Mouse (Mus musculus) stomach, embryonic 16.5 days (tissue): ENCODE measurements around the gene Gm10401. TPM values are rescaled to one million over a fixed set of nuclear protein-coding genes. Genes with fewer than 3 reads are reported as not detected.
A peak's percentile ranks its signal among the peaks of the same experiment; 100 is the strongest.

Experiments
- ATAC-seq: fragments of 200-750 bp; cut with Nextera tagmentation; 2 replicates; pipeline ENCODE4 v1.8.0; 2017; ENCODE audit warnings: moderate number of reproducible peaks, moderate TSS enrichment; ENCODE audit not compliant: insufficient read depth, low FRiP score
- H3K27ac ChIP-seq: fragments of 300-500 bp; sonication (generic); 2 replicates; pipeline ENCODE4 v1.5.1; 2014; ENCODE audit warnings: low read length
- H3K27me3 ChIP-seq: fragments of 300-500 bp; sonication (generic); 2 replicates; pipeline ENCODE4 v1.6.1; 2014; ENCODE audit warnings: low read length, control low read depth, mixed read lengths; ENCODE audit not compliant: control insufficient read depth, insufficient read depth
- H3K36me3 ChIP-seq: fragments of 300-500 bp; sonication (generic); 2 replicates; pipeline ENCODE4 v1.6.1; 2014; ENCODE audit warnings: low read length; ENCODE audit not compliant: control insufficient read depth, insufficient read depth
- H3K4me1 ChIP-seq: fragments of 300-500 bp; sonication (generic); 2 replicates; pipeline ENCODE4 v1.6.1; 2014; ENCODE audit warnings: low read length, control low read depth, mixed read lengths; ENCODE audit not compliant: control insufficient read depth, insufficient read depth
- H3K4me2 ChIP-seq: fragments of 300-500 bp; sonication (generic); 2 replicates; pipeline ENCODE4 v1.6.1; 2014; ENCODE audit warnings: low read depth, low read length, mixed read lengths
- H3K4me3 ChIP-seq: fragments of 300-500 bp; sonication (generic); replicated peaks from 2 replicates; pipeline ENCODE4 v1.5.1; 2014; ENCODE audit warnings: mild to moderate bottlenecking, low read length
- H3K9ac ChIP-seq: fragments of 300-500 bp; sonication (generic); 2 replicates; pipeline ENCODE4 v1.6.1; 2014; ENCODE audit warnings: low read length
- H3K9me3 ChIP-seq: fragments of 300-500 bp; sonication (generic); replicated peaks from 2 replicates; pipeline ENCODE4 v1.6.1; 2016; ENCODE audit warnings: low read length, control low read depth; ENCODE audit not compliant: control insufficient read depth
- WGBS: fragments of 180-500 bp; shearing (Covaris S2); extraction: QIAGEN DNeasy Blood & Tissue Kit; methylation state at CpG from one replicate; pipeline ENCODE4 v1.1.7; 2014; 5-methylcytosine and 5-hydroxymethylcytosine counted together
- polyA plus RNA-seq: library from polyadenylated mRNA; unstranded; fragments of >200 nt; fragmentation: Nextera tagmentation; extraction: Ambion mirVana; gene quantifications from 2 replicates; pipeline ENCODE4 v1.2.1, GENCODE M21; 2015

Gene Gm10401
- polyA plus RNA-seq, 1 experiment from 2014 or later, result 20.2 TPM

DNA sequence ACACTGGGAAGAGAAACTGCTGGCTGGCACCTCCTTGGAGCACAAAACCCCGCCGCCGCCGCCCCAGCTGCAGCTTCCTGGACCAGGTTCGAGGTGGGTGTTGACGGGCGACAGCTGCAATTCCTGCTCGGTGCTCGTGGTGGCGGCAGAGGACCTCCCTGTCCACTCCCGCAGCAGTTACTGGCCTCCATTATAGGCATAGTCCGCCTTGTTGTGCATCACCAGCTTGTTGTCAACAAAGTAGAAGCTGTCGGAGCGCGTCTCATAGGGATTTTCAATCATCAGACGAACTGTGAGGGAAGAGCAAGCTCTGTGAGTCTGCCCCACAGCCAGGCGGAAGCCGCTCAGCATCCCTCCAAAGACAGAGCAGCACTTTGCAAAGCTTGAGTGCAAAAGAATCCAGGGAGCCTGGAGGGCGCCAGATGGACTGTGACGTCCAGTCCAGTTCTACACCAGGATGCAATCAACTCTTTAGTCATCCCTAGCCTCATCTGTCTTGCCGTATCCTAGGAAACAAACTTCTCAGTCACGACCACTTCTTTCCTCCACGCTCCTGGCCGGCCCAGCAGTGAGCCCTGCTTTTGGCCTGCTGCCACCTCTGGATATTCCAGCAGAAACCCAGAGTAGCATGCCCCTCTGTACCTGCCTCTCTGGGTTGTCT is 27.2 kb upstream of the Gm10401 start:
- Histone ChIP-seq H3K9ac (0 out of 2 replicates have a peak overlapping the region, but pooled peaks have one; percentile 36), H3K4me3 (no peak overlapping the region), H3K27ac (0 out of 2 replicates have a peak overlapping the region, but pooled peaks have one; percentile 4), H3K4me1 (0 out of 2 replicates have a peak, but pooled peaks cover 11% of the 10 kb centered on the region), H3K36me3 (peaks cover 3% of the 10 kb centered on the region; the same call in 1 of the 2 replicates), H3K9me3 (no peaks in the 10 kb centered on the region), H3K4me2 (peak overlapping the region; percentile 3; the same call in 1 of the 2 replicates), H3K27me3 (no peaks in the 10 kb centered on the region)
- ATAC-seq, result peak; percentile 79
- 22% methylated on average over 24 of the region's 24 CpGs for WGBS

DNA sequence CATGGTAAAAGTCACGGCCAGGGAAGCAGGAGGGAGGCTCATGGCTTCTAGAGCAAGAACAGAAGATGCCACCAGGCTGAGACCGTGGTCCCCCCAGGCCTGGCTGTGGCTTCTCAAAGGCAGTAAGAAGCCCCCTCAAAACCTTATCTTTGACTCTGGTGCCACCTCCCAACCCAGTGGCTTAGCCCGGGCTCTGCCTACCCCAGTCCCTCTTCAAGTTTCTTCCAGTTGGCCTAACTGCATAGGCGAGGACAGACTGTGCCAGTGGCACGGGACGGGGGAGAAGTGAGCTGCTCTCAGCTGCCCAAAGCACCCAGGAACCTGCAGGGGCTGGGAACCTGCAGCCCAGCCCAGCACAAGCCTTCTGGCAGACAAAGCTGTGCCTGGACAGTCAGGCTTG is 26.6 kb upstream of the Gm10401 start:
- H3K36me3 ChIP-seq, result peaks cover 3% of the 10 kb centered on the region; the same call in 1 of the 2 replicates
- H3K27ac ChIP-seq, result no peak overlapping the region
- 0 out of 2 replicates have a peak overlapping the region, but pooled peaks have one; percentile 36 for H3K9ac ChIP-seq
- no peak overlapping the region for H3K4me3 ChIP-seq
- H3K9me3 ChIP-seq, result no peaks in the 10 kb centered on the region
- H3K4me1 ChIP-seq, result 0 out of 2 replicates have a peak, but pooled peaks cover 11% of the 10 kb centered on the region
- WGBS, result 89% methylated on average over 6 of the region's 6 CpGs
- H3K27me3 ChIP-seq, result no peaks in the 10 kb centered on the region
- H3K4me2 ChIP-seq, result no peak overlapping the region
- ATAC-seq, result peak; percentile 12; the same call in 1 of the 2 replicates

- Histone ChIP-seq H3K4me3 (no peak overlapping the region), H3K27me3 (no peaks in the 10 kb centered on the region), H3K27ac (no peak overlapping the region), H3K9me3 (no peaks in the 10 kb centered on the region), H3K9ac (no peak overlapping the region), H3K4me2 (no peak overlapping the region), H3K36me3 (peaks cover 10% of the 10 kb centered on the region), H3K4me1 (peaks cover 17% of the 10 kb centered on the region; the same call in 1 of the 2 replicates)
- WGBS, result 85% methylated on average over 5 of the region's 5 CpGs
- no peak for ATAC-seq
These were observed 22.9 kb upstream of the Gm10401 start for GRCm38 (mm10) chr5:115120978-115121377.

GRCm38 (mm10) chr5:115118961-115119570 is 21.0 kb upstream of the Gm10401 start, which contains the start of gene Acads:
Acads (minus strand) TSS chr5:115119346.
- under 1% methylated on average over 39 of the region's 39 CpGs for WGBS
- Histone ChIP-seq H3K4me2 (peak within 1 kb of the TSS; percentile 81), H3K27ac (peak within 1 kb of the TSS; percentile 69), H3K4me3 (peak within 1 kb of the TSS; percentile 98), H3K9me3 (no peaks in the 10 kb centered on the region), H3K27me3 (no peaks in the 10 kb centered on the region), H3K36me3 (peaks cover 10% of the 10 kb centered on the region), H3K9ac (peak within 1 kb of the TSS; percentile 89), H3K4me1 (peaks cover 6% of the 10 kb centered on the region; the same call in 1 of the 2 replicates)
- peak; percentile 94 for ATAC-seq

GRCm38 (mm10) chr5:115117467-115117866 is 19.4 kb upstream of the Gm10401 start:
- no peaks in the 10 kb centered on the region for H3K27me3 ChIP-seq
- no peak overlapping the region for H3K4me3 ChIP-seq
- 81% methylated on average over 13 of the region's 13 CpGs for WGBS
- no peak overlapping the region for H3K27ac ChIP-seq
- H3K9me3 ChIP-seq, result no peaks in the 10 kb centered on the region
- H3K4me1 ChIP-seq, result peaks cover 6% of the 10 kb centered on the region; the same call in 1 of the 2 replicates
- H3K36me3 ChIP-seq, result peaks cover 10% of the 10 kb centered on the region
- ATAC-seq, result no peak
- H3K9ac ChIP-seq, result no peak overlapping the region
- no peak overlapping the region for H3K4me2 ChIP-seq

DNA sequence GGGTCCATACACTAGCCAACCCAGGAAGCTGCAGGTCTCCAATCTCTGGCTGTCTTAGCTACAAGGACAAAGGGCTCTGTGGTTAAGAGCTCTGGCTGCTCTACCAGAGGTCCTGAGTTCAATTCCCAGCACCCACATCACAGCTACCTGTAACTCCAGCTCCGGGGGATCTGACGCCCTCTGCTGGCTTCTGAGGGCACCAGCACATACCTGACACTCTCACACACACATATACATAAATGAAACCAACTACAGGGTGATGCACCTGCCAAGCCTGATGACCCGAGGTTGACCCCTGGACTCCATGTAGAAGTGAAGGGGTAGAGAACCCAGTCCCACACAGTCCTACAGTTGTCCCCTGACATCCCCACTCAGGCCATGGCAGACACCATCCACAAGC is 18.3 kb upstream of the Gm10401 start:
- Histone ChIP-seq H3K27ac (no peak overlapping the region), H3K9ac (no peak overlapping the region), H3K4me3 (no peak overlapping the region), H3K4me1 (peaks cover 6% of the 10 kb centered on the region; the same call in 1 of the 2 replicates), H3K27me3 (no peaks in the 10 kb centered on the region), H3K36me3 (peaks cover 10% of the 10 kb centered on the region), H3K4me2 (no peak overlapping the region), H3K9me3 (no peaks in the 10 kb centered on the region)
- WGBS, result 89% methylated on average over 3 of the region's 3 CpGs
- ATAC-seq, result no peak

DNA sequence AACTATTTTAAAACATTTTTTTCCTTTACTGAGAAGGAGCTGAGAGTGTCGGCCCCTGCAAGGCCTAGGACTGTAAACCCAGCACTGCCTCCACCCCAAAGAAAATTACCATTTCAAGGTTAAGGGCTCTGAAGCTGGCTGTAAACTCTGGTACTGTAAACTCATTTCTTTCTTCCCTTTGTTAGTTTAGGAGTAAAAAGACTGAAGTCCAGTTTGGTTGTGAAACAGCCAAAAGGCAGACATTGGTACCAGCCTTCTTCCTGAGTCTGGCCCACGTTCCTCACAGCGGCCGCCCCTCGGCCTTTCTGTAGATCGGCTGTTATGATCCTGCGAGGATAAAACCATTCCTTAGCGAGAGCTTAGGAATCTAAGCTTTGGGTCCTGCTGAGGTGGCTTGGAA is 16.4 kb upstream of the Gm10401 start:
- ATAC-seq, result no peak
- no peaks in the 10 kb centered on the region for H3K27me3 ChIP-seq
- H3K36me3 ChIP-seq, result peaks cover 10% of the 10 kb centered on the region
- no peak overlapping the region for H3K4me3 ChIP-seq
- H3K9me3 ChIP-seq, result no peaks in the 10 kb centered on the region
- no peak overlapping the region for H3K9ac ChIP-seq
- WGBS, result 92% methylated on average over 8 of the region's 8 CpGs
- no peak overlapping the region for H3K27ac ChIP-seq
- no peak overlapping the region for H3K4me2 ChIP-seq
- peaks cover 5% of the 10 kb centered on the region; the same call in 1 of the 2 replicates for H3K4me1 ChIP-seq

- no peak overlapping the region for H3K4me2 ChIP-seq
- H3K9ac ChIP-seq, result no peak overlapping the region
- no peak overlapping the region for H3K27ac ChIP-seq
- H3K27me3 ChIP-seq, result no peaks in the 10 kb centered on the region
- no peaks in the 10 kb centered on the region for H3K9me3 ChIP-seq
- H3K4me3 ChIP-seq, result no peak overlapping the region
- WGBS, result 96% methylated on average over 12 of the region's 12 CpGs
- peaks cover 10% of the 10 kb centered on the region for H3K36me3 ChIP-seq
- H3K4me1 ChIP-seq, result no peaks in the 10 kb centered on the region
- no peak for ATAC-seq
These were observed 15.1 kb upstream of the Gm10401 start for GRCm38 (mm10) chr5:115113244-115113643.

- no peak for ATAC-seq
- WGBS, result 87% methylated on average over 8 of the region's 8 CpGs
These were observed 13.1 kb upstream of the Gm10401 start for GRCm38 (mm10) chr5:115111156-115111555.

More at GRCm38 (mm10) chr5:115111156-115111555, 13.1 kb upstream of the Gm10401 start:
- H3K36me3 ChIP-seq, result 0 out of 2 replicates have a peak, but pooled peaks cover 3% of the 10 kb centered on the region
- H3K27me3 ChIP-seq, result no peaks in the 10 kb centered on the region
- H3K27ac ChIP-seq, result no peak overlapping the region
- H3K9me3 ChIP-seq, result no peaks in the 10 kb centered on the region
- H3K4me1 ChIP-seq, result no peaks in the 10 kb centered on the region
- H3K9ac ChIP-seq, result no peak overlapping the region
- no peak overlapping the region for H3K4me3 ChIP-seq
- H3K4me2 ChIP-seq, result no peak overlapping the region
